Mouse (Mus musculus) embryonic facial prominence, embryonic 14.5 days (tissue): Measurements from ENCODE around the gene Dusp3. TPM values are rescaled to one million over a fixed set of nuclear protein-coding genes. Genes with fewer than 3 reads are reported as not detected.

ENCODE experiments used
- ATAC-seq: fragments of 200-750 bp; cut with Nextera tagmentation; 2 replicates; pipeline ENCODE4 v1.8.0; 2017; ENCODE audit warnings: low read depth, moderate number of reproducible peaks, moderate TSS enrichment
- DNase-seq: peaks from one replicate; pipeline ENCODE4 v3.0.0-alpha.2; 2015; ENCODE audit warnings: low spot score
- H3K27ac ChIP-seq: fragments of 300-500 bp; sonication (generic); replicated peaks from 2 replicates; pipeline ENCODE4 v1.5.1; 2014; ENCODE audit warnings: low read depth, mild to moderate bottlenecking, low read length, moderate library complexity
- H3K27me3 ChIP-seq: fragments of 300-500 bp; sonication (generic); replicated peaks from 2 replicates; pipeline ENCODE4 v1.6.1; 2014; ENCODE audit warnings: low read length; ENCODE audit not compliant: control insufficient read depth, insufficient read depth
- H3K36me3 ChIP-seq: fragments of 300-500 bp; sonication (generic); 2 replicates; pipeline ENCODE4 v1.6.1; 2014; ENCODE audit warnings: low read length, mixed read lengths; ENCODE audit not compliant: control insufficient read depth, insufficient read depth
- H3K4me1 ChIP-seq: fragments of 300-500 bp; sonication (generic); 2 replicates; pipeline ENCODE4 v1.6.1; 2014; ENCODE audit warnings: antibody characterized with exemption, low read length; ENCODE audit not compliant: control insufficient read depth, insufficient read depth
- H3K4me2 ChIP-seq: fragments of 300-500 bp; sonication (generic); 2 replicates; pipeline ENCODE4 v1.6.1; 2014; ENCODE audit warnings: low read depth, mild to moderate bottlenecking, low read length, moderate library complexity, mixed read lengths
- H3K4me3 ChIP-seq: fragments of 300-500 bp; sonication (generic); 2 replicates; pipeline ENCODE4 v1.5.1; 2014; ENCODE audit warnings: low read depth, mild to moderate bottlenecking, low read length
- H3K9ac ChIP-seq: fragments of 300-500 bp; sonication (generic); 2 replicates; pipeline ENCODE4 v1.6.1; 2014; ENCODE audit warnings: low read depth, mild to moderate bottlenecking, low read length, moderate library complexity, mixed read lengths
- H3K9me3 ChIP-seq: fragments of 300-500 bp; sonication (generic); 2 replicates; pipeline ENCODE4 v1.6.1; 2016; ENCODE audit warnings: low read length; ENCODE audit not compliant: control insufficient read depth
- WGBS: fragments of 180-500 bp; shearing (Covaris S2); extraction: QIAGEN DNeasy Blood & Tissue Kit; methylation state at CpG from one replicate; pipeline ENCODE4 v1.1.7; 2014; 5-methylcytosine and 5-hydroxymethylcytosine counted together
- polyA plus RNA-seq: library from polyadenylated mRNA; unstranded; fragments of >200 nt; fragmentation: Nextera tagmentation; extraction: Ambion mirVana; gene quantifications from 2 replicates; pipeline ENCODE4 v1.2.1, GENCODE M21; 2014

Gene Dusp3
- polyA plus RNA-seq, 1 experiment from 2014 or later = 38.3 TPM

DNA sequence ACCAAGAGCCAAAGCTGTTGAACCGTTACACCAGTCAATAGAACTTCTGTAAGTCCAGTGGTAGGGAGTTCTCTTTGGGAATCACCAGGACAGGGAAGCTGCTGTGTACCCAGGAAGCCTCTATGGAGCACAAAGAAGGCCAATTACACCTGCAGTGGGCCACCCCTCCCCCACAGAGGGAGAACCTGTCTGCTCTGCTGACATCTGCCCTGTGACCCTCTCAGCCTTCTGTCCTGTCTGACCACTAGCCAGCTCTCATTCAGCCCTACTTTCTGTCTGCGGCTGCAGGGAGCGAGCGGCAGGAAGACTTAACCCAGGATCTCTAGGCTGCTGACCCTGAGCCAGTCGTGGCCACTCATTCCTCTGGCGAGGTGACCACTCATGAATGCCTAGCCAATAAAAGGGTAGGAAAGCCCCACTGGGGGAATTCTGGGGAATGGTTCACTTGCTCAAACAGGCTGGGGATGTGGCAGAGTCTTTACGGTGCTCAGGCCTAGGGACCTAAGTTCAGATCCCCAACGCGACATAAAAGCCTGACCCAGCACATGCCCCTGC is 6.1 kb downstream of the Dusp3 start:
- 0 out of 2 replicates have a peak, but pooled peaks cover 8% of the 10 kb centered on the region for H3K36me3 ChIP-seq
- DNase-seq = no peak
- 0 out of 2 replicates have a peak, but pooled peaks cover 3% of the 10 kb centered on the region for H3K27me3 ChIP-seq
- no peaks in the 10 kb centered on the region for H3K9me3 ChIP-seq
- 74% methylated on average over 9 of the region's 9 CpGs for WGBS
- no peak overlapping the region for H3K4me3 ChIP-seq
- no peak overlapping the region for H3K27ac ChIP-seq
- no peak overlapping the region for H3K4me2 ChIP-seq
- no peak for ATAC-seq
- no peak overlapping the region for H3K9ac ChIP-seq
- H3K4me1 ChIP-seq = peaks cover 4% of the 10 kb centered on the region

DNA sequence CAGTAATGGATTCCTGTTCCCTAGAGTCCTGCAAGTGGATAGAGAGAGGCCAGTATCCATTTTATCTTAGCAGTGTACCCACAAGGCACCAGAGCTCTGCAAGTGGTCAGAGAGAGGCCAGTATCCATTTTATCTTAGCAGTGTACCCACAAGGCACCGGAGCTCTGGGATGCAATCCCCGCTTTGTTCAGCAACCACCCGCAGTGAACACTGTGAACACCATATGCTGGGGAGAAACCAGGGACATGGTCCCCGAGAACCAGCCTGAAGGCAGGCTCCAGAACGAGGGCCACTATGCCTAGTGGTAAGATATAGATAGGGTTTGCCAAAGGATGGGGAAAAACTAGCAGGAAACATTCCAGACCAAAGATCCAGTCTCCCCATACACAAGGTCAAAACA is 7.7 kb downstream of the Dusp3 start:
- ATAC-seq (no peak), DNase-seq (no peak)
- H3K36me3 ChIP-seq = peaks cover 8% of the 10 kb centered on the region; the same call in 1 of the 2 replicates
- H3K27ac ChIP-seq = no peak overlapping the region
- H3K4me3 ChIP-seq = no peak overlapping the region
- no peaks in the 10 kb centered on the region; the same call in 1 of the 2 replicates for H3K4me1 ChIP-seq
- no peak overlapping the region for H3K9ac ChIP-seq
- H3K9me3 ChIP-seq = no peaks in the 10 kb centered on the region
- WGBS = 82% methylated on average over 5 of the region's 5 CpGs
- H3K4me2 ChIP-seq = no peak overlapping the region
- no peaks in the 10 kb centered on the region for H3K27me3 ChIP-seq

DNA sequence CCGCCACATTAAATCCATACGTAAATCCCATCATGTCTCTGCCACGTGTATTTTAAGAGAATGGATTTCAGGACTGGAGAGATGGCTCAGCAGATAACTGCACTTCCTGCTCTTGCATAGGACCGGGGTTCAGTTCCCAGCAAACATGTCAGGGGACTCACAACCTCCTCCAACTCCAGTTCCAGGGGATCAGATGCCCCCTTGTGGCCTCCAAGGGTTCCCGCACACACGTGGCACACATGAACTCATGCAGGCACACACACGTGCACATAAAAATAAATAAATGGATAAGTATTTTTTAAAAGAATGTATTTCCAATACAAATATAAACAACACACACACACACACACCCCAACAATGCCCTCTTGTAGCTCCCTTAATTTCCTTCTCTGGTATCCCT is 9.9 kb downstream of the Dusp3 start:
- ATAC-seq (no peak), DNase-seq (no peak)
- Histone ChIP-seq H3K9me3 (no peaks in the 10 kb centered on the region), H3K27ac (no peak overlapping the region), H3K4me1 (no peaks in the 10 kb centered on the region), H3K9ac (no peak overlapping the region), H3K27me3 (no peaks in the 10 kb centered on the region), H3K36me3 (peaks cover 8% of the 10 kb centered on the region; the same call in 1 of the 2 replicates), H3K4me2 (no peak overlapping the region), H3K4me3 (no peak overlapping the region)
- WGBS = 99% methylated on average over 7 of the region's 7 CpGs

DNA sequence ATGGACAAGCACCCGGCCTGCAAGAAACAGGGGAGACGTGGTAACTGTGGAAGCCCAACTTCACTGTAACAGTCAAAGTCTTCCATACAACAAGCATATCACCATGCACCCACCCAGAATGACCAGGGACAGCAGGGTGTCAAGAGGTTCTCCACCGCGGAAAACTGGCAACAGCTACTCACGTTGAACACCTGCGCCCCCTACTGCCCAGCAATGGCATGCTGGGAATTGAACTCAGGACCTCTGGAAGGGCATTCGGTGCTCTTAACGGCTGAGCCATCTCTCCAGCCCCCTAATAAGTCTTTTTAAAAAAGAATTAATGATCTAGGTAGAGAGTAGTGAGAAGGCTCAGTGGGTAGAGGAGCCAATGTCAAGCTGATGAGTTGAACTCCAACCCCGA is 11.9 kb downstream of the Dusp3 start:
- WGBS = 54% methylated on average over 9 of the region's 9 CpGs
- DNase-seq = no peak
- Histone ChIP-seq H3K36me3 (peaks cover 5% of the 10 kb centered on the region; the same call in 1 of the 2 replicates), H3K4me2 (no peak overlapping the region), H3K27ac (no peak overlapping the region), H3K9me3 (no peaks in the 10 kb centered on the region), H3K27me3 (no peaks in the 10 kb centered on the region), H3K4me3 (no peak overlapping the region), H3K9ac (no peak overlapping the region), H3K4me1 (no peaks in the 10 kb centered on the region)
- no peak for ATAC-seq

DNA sequence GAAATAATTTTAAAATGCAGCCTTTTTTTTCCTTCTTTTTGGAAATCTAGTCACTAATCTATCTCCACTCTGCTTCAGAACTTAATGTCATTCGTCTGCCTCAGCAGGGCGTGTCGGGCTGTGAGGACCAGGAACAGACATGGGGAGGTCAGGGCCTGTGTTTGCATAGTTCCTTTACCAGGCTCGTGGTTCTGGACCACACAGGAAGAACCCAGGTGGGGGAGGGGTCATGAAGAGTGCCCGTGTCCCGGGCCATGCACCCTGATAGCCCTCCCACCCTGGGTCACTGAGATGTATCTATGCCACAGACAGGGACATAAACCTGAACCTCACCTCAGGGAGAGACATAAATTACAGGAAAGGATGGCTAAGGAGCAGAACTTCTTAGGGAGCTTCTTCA is 12.6 kb downstream of the Dusp3 start:
- no peak overlapping the region for H3K9ac ChIP-seq
- H3K4me1 ChIP-seq = no peaks in the 10 kb centered on the region
- ATAC-seq = no peak
- H3K27ac ChIP-seq = no peak overlapping the region
- H3K9me3 ChIP-seq = no peaks in the 10 kb centered on the region
- no peaks in the 10 kb centered on the region for H3K27me3 ChIP-seq
- no peak for DNase-seq
- H3K36me3 ChIP-seq = no peaks in the 10 kb centered on the region; the same call in 1 of the 2 replicates
- WGBS = 50% methylated on average over 6 of the region's 6 CpGs
- no peak overlapping the region for H3K4me3 ChIP-seq
- no peak overlapping the region for H3K4me2 ChIP-seq

DNA sequence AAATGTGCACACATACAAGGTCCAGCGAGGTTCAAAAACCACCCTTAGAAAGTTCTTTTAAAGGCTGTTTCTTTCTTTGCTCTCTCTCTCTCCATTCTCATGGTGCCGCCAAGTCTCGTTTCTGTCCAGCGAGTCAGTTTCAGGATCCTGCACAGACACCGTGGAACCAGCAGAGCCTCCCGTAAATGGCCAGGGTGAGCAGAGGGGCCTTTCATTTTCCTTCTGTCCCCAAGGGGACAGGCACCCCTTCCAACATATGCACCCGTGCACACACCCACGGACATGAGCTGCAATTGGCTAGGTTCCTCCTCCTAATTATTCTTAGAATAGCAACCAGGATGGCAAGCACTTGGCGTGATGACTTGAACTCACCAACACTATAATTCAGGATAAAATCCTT is 13.3 kb downstream of the Dusp3 start:
- Histone ChIP-seq H3K4me2 (no peak overlapping the region), H3K9ac (no peak overlapping the region), H3K4me3 (no peak overlapping the region)

DNA sequence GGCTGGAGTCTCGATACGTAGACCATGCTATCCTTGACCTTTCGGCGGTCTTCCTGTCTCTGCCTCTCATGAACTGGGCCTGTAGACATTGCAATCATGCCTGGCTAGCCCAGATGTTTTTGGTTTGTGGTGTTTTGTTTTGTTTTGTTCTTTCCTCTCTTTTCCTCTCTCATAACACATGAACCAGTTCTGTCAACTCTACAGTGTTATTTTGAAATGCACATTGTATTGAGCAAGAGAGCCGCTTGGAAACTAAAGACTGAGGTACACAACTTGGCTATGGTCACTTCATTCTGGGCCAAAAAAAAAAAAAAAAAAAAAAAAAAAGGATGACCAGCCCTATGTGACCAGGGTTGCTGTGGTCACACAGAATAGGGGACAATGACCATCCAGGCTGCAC is 14.2 kb downstream of the Dusp3 start:
- Histone ChIP-seq H3K4me3 (no peak overlapping the region), H3K27me3 (peaks cover 7% of the 10 kb centered on the region; the same call in 1 of the 2 replicates), H3K4me2 (no peak overlapping the region), H3K36me3 (no peaks in the 10 kb centered on the region; the same call in 1 of the 2 replicates), H3K9ac (no peak overlapping the region), H3K27ac (no peak overlapping the region), H3K4me1 (no peaks in the 10 kb centered on the region), H3K9me3 (no peaks in the 10 kb centered on the region)
- ATAC-seq (no peak), DNase-seq (no peak)
- 88% methylated on average over 5 of the region's 5 CpGs for WGBS

More for the DNA sequence above, 13.3 kb downstream of the Dusp3 start:
- Histone ChIP-seq H3K4me1 (no peaks in the 10 kb centered on the region), H3K27me3 (no peaks in the 10 kb centered on the region), H3K36me3 (no peaks in the 10 kb centered on the region; the same call in 1 of the 2 replicates), H3K9me3 (no peaks in the 10 kb centered on the region), H3K27ac (no peak overlapping the region)
- ATAC-seq (no peak), DNase-seq (no peak)
- 77% methylated on average over 9 of the region's 9 CpGs for WGBS

DNA sequence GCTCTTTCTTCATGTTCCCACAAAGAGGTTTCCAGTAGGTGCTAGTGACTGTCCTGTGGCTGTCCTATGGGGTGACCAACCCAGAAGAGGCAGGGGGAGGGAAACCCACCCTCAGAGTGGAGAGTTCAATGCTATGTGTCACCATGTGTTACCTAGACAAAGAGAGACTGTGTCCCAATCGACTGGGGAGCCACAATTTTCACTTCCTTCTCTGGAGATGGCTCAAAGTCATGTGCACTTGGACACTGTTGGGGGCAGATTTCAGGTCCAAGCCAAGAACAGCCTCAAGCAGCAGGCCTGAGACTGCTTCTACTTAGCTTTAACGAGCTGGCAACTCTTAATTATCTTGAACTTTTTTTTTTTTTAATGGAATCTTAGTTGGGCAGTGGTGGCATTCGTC is 14.7 kb downstream of the Dusp3 start:
- H3K9ac ChIP-seq = no peak overlapping the region
- no peak overlapping the region for H3K4me2 ChIP-seq
- H3K36me3 ChIP-seq = no peaks in the 10 kb centered on the region; the same call in 1 of the 2 replicates
- 67% methylated on average over 3 of the region's 3 CpGs for WGBS
- DNase-seq (no peak), ATAC-seq (no peak)
- H3K27ac ChIP-seq = no peak overlapping the region
- peaks cover 7% of the 10 kb centered on the region; the same call in 1 of the 2 replicates for H3K27me3 ChIP-seq
- no peaks in the 10 kb centered on the region for H3K9me3 ChIP-seq
- no peak overlapping the region for H3K4me3 ChIP-seq
- H3K4me1 ChIP-seq = no peaks in the 10 kb centered on the region

DNA sequence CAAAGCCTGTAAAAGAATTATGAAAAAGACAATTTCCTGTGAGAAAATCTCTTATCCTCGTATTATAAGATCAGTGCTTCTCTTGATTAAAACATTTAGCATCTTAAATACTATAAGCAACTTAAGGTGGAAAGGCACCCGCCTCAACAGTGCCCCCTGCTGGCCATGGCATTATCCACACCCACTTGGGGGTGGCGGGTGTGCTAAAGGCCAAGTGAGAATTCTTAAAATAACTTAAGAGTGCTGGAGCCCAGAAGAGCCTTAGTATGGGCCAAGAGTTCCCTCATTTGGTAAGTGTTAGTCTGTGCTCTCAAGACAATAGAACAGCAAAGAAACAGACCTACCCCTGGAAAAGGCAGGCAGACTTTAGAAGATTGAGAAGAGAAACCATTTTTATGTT is 15.4 kb downstream of the Dusp3 start:
- no peaks in the 10 kb centered on the region for H3K9me3 ChIP-seq
- H3K4me2 ChIP-seq = no peak overlapping the region
- ATAC-seq = no peak
- H3K9ac ChIP-seq = no peak overlapping the region
- no peak overlapping the region for H3K27ac ChIP-seq
- WGBS = 42% methylated on average over 3 of the region's 3 CpGs
- H3K27me3 ChIP-seq = peaks cover 12% of the 10 kb centered on the region
- H3K36me3 ChIP-seq = no peaks in the 10 kb centered on the region; the same call in 1 of the 2 replicates
- no peak for DNase-seq
- no peaks in the 10 kb centered on the region for H3K4me1 ChIP-seq
- no peak overlapping the region for H3K4me3 ChIP-seq
